Mouse (Mus musculus) liver, postnatal 0 days (tissue): ENCODE data around the gene Bola1. TPM values are rescaled to one million over a fixed set of nuclear protein-coding genes. Genes with fewer than 3 reads are reported as not detected.
"Not testable (repeated sequence)": the region's sequence is repeated elsewhere in the genome, so short reads cannot be mapped to it uniquely, and the experiment has no call there.

Source experiments
- ATAC-seq: fragments of 200-750 bp; cut with Nextera tagmentation; 2 replicates; pipeline ENCODE4 v1.8.0; 2017; ENCODE audit warnings: mild to moderate bottlenecking, moderate library complexity
- DNase-seq: peaks from one replicate; pipeline ENCODE4 v3.0.0-alpha.2; 2016
- H3K27ac ChIP-seq: fragments of 300-500 bp; sonication (generic); 2 replicates; pipeline ENCODE4 v1.5.1; 2014; ENCODE audit warnings: antibody characterized with exemption, moderate library complexity, mild to moderate bottlenecking, low read depth
- H3K27me3 ChIP-seq: fragments of 300-500 bp; sonication (generic); 2 replicates; pipeline ENCODE4 v1.6.1; 2014; ENCODE audit warnings: low read length, control low read depth, mixed read lengths; ENCODE audit not compliant: insufficient read depth
- H3K36me3 ChIP-seq: fragments of 300-500 bp; sonication (generic); replicated peaks from 2 replicates; pipeline ENCODE4 v1.6.1; 2014; ENCODE audit warnings: mild to moderate bottlenecking, control low read depth, low read length, moderate library complexity, mixed read lengths; ENCODE audit not compliant: insufficient read depth
- H3K4me1 ChIP-seq: fragments of 300-500 bp; sonication (generic); 2 replicates; pipeline ENCODE4 v1.6.1; 2014; ENCODE audit warnings: antibody characterized with exemption, mild to moderate bottlenecking, control low read depth; ENCODE audit not compliant: insufficient read depth
- H3K4me2 ChIP-seq: fragments of 300-500 bp; sonication (generic); 2 replicates; pipeline ENCODE4 v1.6.1; 2014; ENCODE audit warnings: low read depth, mild to moderate bottlenecking, low read length, moderate library complexity, mixed read lengths
- H3K4me3 ChIP-seq: fragments of 300-500 bp; sonication (generic); 2 replicates; pipeline ENCODE4 v1.5.1; 2014; ENCODE audit warnings: low read depth, low read length
- H3K9ac ChIP-seq: fragments of 300-500 bp; sonication (generic); replicated peaks from 2 replicates; pipeline ENCODE4 v1.6.1; 2014; ENCODE audit warnings: mild to moderate bottlenecking, moderate library complexity
- H3K9me3 ChIP-seq: fragments of 300-500 bp; sonication (generic); 2 replicates; pipeline ENCODE4 v1.6.1; 2016; ENCODE audit warnings: mild to moderate bottlenecking, control low read depth, low read length, mixed read lengths
- CTCF ChIP-seq: sonication (generic); IDR thresholded peaks from 2 replicates; pipeline ENCODE4 v1.5.1; 2016; ENCODE audit warnings: antibody characterized with exemption, low read depth
- EP300 ChIP-seq: IDR thresholded peaks from 2 replicates; pipeline ENCODE4 v1.6.1; 2016; ENCODE audit warnings: antibody characterized with exemption, low read depth, mild to moderate bottlenecking
- WGBS: fragments of 180-500 bp; shearing (Covaris S2); extraction: QIAGEN DNeasy Blood & Tissue Kit; methylation state at CpG from one replicate; pipeline ENCODE4 v1.1.7; 2014; ENCODE audit not compliant: insufficient replicate concordance; 5-methylcytosine and 5-hydroxymethylcytosine counted together
- polyA plus RNA-seq: library from polyadenylated mRNA; unstranded; fragments of >200 nt; fragmentation: Nextera tagmentation; extraction: Ambion mirVana; gene quantifications from 2 replicates; pipeline ENCODE4 v1.2.1, GENCODE M21; 2015

The Bola1 gene
- 49.2 and 49.3 TPM in 2 replicates for polyA plus RNA-seq

- Histone ChIP-seq H3K4me3 (peak within 1 kb of the TSS; percentile 67), H3K4me2 (peak within 1 kb of the TSS; percentile 70), H3K27ac (peak within 1 kb of the TSS; percentile 99), H3K4me1 (peaks cover 40% of the 10 kb centered on the region), H3K27me3 (no peaks in the 10 kb centered on the region), H3K9me3 (no peaks in the 10 kb centered on the region), H3K36me3 (no peaks in the 10 kb centered on the region), H3K9ac (peak within 1 kb of the TSS; percentile 93)
- no peak for TF ChIP-seq CTCF
- TF ChIP-seq EP300, result peak; percentile 45; the same call in 1 of the 2 replicates
- under 1% methylated on average over 37 of the region's 37 CpGs for WGBS
- DNase-seq (peak; percentile 79), ATAC-seq (peak; percentile 62)
Measured at GRCm38 (mm10) chr3:96219661-96220130, at the start of gene Bola1, which contains the start of gene Hist2h2ab. Gene Bola1 (minus strand): TSS chr3:96219709. Gene Hist2h2ab (plus strand): TSS chr3:96219865.

DNA sequence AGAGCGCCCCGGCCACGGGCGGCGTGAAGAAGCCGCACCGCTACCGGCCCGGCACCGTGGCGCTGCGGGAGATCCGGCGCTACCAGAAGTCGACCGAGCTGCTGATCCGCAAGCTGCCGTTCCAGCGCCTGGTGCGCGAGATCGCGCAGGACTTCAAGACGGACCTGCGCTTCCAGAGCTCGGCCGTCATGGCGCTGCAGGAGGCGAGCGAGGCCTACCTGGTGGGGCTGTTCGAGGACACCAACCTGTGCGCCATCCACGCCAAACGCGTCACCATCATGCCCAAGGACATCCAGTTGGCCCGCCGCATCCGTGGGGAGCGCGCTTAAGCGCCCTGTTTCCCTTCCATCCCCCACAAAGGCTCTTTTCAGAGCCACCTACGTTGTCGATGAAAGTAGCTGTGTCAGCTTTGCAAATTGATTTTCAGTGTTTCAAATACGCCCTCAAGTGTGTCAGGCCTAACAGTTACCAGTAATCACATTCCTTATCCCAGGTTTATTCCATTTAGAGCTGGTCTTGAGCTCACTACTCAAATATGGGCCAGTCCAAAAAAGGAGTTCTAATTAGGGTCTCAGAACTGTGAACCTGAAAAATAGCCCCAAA, 49.4 kb upstream of the Bola1 start:
- not testable (repeated sequence) for H3K36me3 ChIP-seq, H3K27me3 ChIP-seq, H3K9me3 ChIP-seq
- H3K27ac ChIP-seq, result peak overlapping the region; percentile 99
- H3K4me1 ChIP-seq, result peaks cover 26% of the 10 kb centered on the region
- ATAC-seq (peak; percentile 49), DNase-seq (peak; percentile 52)
- WGBS, result 0% methylated on average over 9 of the region's 44 CpGs
- peak overlapping the region; percentile 74 for H3K4me2 ChIP-seq
- H3K9ac ChIP-seq, result peak overlapping the region; percentile 85
- H3K4me3 ChIP-seq, result peak overlapping the region; percentile 52

GRCm38 (mm10) chr3:96268051-96268775, 48.7 kb upstream of the Bola1 start, which contains the start of gene Hist2h3b:
Gene Hist2h3b (plus strand): TSS chr3:96268654.
- Histone ChIP-seq H3K36me3 (no peaks in the 10 kb centered on the region), H3K9ac (peak within 1 kb of the TSS; percentile 85), H3K27me3 (no peaks in the 10 kb centered on the region), H3K4me2 (peak within 1 kb of the TSS; percentile 89), H3K9me3 (no peaks in the 10 kb centered on the region), H3K27ac (peak within 1 kb of the TSS; percentile 99), H3K4me1 (peaks cover 26% of the 10 kb centered on the region), H3K4me3 (peak within 1 kb of the TSS; percentile 52)
- TF ChIP-seq EP300 (peak; percentile 70), CTCF (no peak)
- DNase-seq, result peak; percentile 82
- 22% methylated on average over 28 of the region's 30 CpGs for WGBS
- ATAC-seq, result peak; percentile 49

DNA sequence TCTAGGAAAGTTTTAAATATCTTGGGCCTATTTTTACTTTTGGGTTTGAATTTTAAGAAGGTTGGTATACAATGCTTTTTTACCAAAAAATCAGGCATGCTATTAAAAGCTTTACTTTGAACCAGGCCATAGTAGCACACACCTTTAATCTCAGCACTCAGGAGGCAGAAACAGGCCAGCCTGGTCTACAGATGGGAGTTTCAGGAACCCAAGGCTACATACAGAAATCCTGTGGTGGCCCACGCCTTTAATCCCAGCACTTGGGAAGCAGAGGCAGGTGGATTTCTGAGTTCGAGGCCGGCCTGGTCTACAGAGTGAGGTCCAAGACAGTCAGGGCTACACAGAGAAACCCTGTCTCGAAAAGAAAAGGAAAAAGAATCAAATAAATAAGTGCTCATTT, 48.0 kb upstream of the Bola1 start:
- Histone ChIP-seq H3K9me3 (no peaks in the 10 kb centered on the region), H3K4me1 (peaks cover 27% of the 10 kb centered on the region), H3K4me2 (peak overlapping the region; percentile 60; the same call in 1 of the 2 replicates), H3K36me3 (no peaks in the 10 kb centered on the region), H3K27me3 (no peaks in the 10 kb centered on the region), H3K4me3 (peak overlapping the region; percentile 52), H3K9ac (peak overlapping the region; percentile 85), H3K27ac (peak overlapping the region; percentile 98)
- WGBS, result 69% methylated on average over 4 of the region's 4 CpGs
- DNase-seq (no peak), ATAC-seq (no peak)
- TF ChIP-seq EP300 (no peak), CTCF (no peak)

DNA sequence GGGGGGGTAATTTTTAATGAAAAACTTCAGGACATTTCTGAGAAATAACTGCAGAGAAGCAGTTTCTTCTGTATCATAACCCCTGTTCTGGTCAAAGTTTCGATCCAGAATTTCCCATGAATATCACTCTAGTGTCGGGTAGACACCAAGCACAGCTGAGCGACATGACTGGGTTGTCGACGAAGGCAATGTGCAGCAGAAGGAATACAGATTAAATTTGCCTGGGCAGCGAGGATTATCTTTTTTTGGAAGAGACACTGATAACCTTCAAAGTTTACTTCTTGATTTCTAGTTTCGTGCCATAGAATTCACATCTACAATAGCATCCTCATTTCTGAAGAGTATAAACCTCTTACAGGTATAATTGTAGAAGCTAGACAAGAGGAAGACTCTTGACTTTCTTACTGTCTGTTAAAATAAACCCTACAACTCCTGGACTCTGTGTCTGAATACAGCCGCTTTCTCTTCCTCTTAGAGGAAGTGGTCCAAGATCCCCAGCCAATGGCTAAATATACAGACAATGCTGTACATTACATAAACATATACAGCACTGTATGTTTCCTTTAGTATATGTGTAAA, 46.7 kb upstream of the Bola1 start:
- TF ChIP-seq EP300 (peak; percentile 69; the same call in 1 of the 2 replicates), CTCF (no peak)
- no peak overlapping the region for H3K9ac ChIP-seq
- H3K4me1 ChIP-seq, result peaks cover 36% of the 10 kb centered on the region
- DNase-seq (no peak), ATAC-seq (no peak)
- peak overlapping the region; percentile 62 for H3K27ac ChIP-seq
- no peaks in the 10 kb centered on the region for H3K9me3 ChIP-seq
- no peaks in the 10 kb centered on the region for H3K36me3 ChIP-seq
- no peaks in the 10 kb centered on the region for H3K27me3 ChIP-seq
- no peak overlapping the region for H3K4me2 ChIP-seq
- no peak overlapping the region for H3K4me3 ChIP-seq
- 60% methylated on average over 8 of the region's 8 CpGs for WGBS

DNA sequence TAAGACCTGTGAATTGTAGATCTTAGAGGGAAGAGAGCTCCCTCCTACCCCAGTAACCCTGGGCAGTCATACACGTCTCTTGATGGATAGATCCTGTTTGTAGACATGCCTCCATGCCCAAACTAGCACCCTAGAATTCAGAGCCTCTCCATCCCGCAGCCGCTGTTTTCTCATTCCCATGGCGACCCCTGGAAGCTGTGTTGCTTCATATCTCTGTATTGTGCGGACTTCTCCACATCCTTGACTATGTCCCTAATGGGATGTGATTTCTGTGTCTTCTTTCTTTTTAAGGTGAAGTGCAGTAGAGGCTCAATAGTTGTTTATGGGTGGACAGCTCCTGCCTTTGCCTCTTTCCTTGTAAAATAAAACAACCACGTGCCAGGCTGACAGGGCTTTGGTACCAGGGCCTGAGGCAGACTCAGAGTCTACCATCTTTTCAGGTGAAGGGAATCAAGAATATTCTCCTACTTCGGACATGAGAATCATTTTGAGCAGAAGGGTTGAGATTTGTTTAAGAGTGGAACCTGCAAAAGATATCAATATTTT, 45.0 kb upstream of the Bola1 start:
- Histone ChIP-seq H3K4me3 (peak overlapping the region; percentile 70), H3K9ac (peak overlapping the region; percentile 91), H3K9me3 (no peaks in the 10 kb centered on the region), H3K36me3 (no peaks in the 10 kb centered on the region), H3K4me2 (peak overlapping the region; percentile 82), H3K4me1 (peaks cover 32% of the 10 kb centered on the region), H3K27me3 (no peaks in the 10 kb centered on the region), H3K27ac (peak overlapping the region; percentile 99)
- no peak for TF ChIP-seq EP300
- TF ChIP-seq CTCF, result no peak
- 64% methylated on average over 7 of the region's 7 CpGs for WGBS
- ATAC-seq (no peak), DNase-seq (no peak)
